Mouse (Mus musculus) lung, postnatal 4 days (tissue): Measurements from ENCODE around the gene Stx18.

Experiments used
- DNase-seq, 2 experiments: peaks; one replicate each; pipeline ENCODE4 v3.0.0; 2021

Gene Stx18

GRCm38 (mm10) chr5:38038710-38039592 is at the start of gene Stx18:
TSS of gene Stx18 (plus strand) at chr5:38038742.
- DNase-seq = peak; percentile 90 to 92

- no peak for DNase-seq
Observed at GRCm38 (mm10) chr5:37992346-37992745, 46.2 kb upstream of the Stx18 start.

GRCm38 (mm10) chr5:37998805-37999204 is 39.7 kb upstream of the Stx18 start:
- DNase-seq = no peak

GRCm38 (mm10) chr5:38002573-38002972 is 36.0 kb upstream of the Stx18 start:
- no peak for DNase-seq

GRCm38 (mm10) chr5:38004746-38005145 is 33.8 kb upstream of the Stx18 start:
- no peak for DNase-seq

GRCm38 (mm10) chr5:38006415-38007347 is 31.9 kb upstream of the Stx18 start:
- no peak for DNase-seq

GRCm38 (mm10) chr5:38009071-38009470 is 29.5 kb upstream of the Stx18 start:
- no peak for DNase-seq

- DNase-seq = no peak
Observed at GRCm38 (mm10) chr5:38014916-38015315, 23.6 kb upstream of the Stx18 start.

- no peak for DNase-seq
Observed at GRCm38 (mm10) chr5:38016945-38017344, 21.6 kb upstream of the Stx18 start.

GRCm38 (mm10) chr5:38027656-38028055 is 10.9 kb upstream of the Stx18 start:
- no peak for DNase-seq

- DNase-seq = peak in 1 of 2 experiments; percentile 6
Observed at GRCm38 (mm10) chr5:38038274-38038673, 268 bp upstream of the Stx18 start.

GRCm38 (mm10) chr5:38039796-38040195 is 1.3 kb downstream of the Stx18 start:
- no peak for DNase-seq

- no peak for DNase-seq
Observed at GRCm38 (mm10) chr5:38044923-38045322, 6.4 kb downstream of the Stx18 start.

GRCm38 (mm10) chr5:38048177-38048576 is 9.6 kb downstream of the Stx18 start:
- DNase-seq = no peak

GRCm38 (mm10) chr5:38061051-38061450 is 22.5 kb downstream of the Stx18 start:
- DNase-seq = no peak

GRCm38 (mm10) chr5:38062709-38063108 is 24.2 kb downstream of the Stx18 start:
- no peak for DNase-seq

- DNase-seq = no peak
Observed at GRCm38 (mm10) chr5:38063339-38063738, 24.8 kb downstream of the Stx18 start.

- DNase-seq = no peak
Observed at GRCm38 (mm10) chr5:38064043-38064575, 25.6 kb downstream of the Stx18 start.

- DNase-seq = peak in 1 of 2 experiments; percentile 43
Observed at GRCm38 (mm10) chr5:38064701-38065100, 26.2 kb downstream of the Stx18 start.

GRCm38 (mm10) chr5:38065454-38065853 is 26.9 kb downstream of the Stx18 start:
- no peak for DNase-seq

GRCm38 (mm10) chr5:38066606-38067005 is 28.1 kb downstream of the Stx18 start:
- no peak for DNase-seq

- DNase-seq = no peak
Observed at GRCm38 (mm10) chr5:38076326-38076725, 37.8 kb downstream of the Stx18 start.

- DNase-seq = no peak
Observed at GRCm38 (mm10) chr5:38078575-38078974, 40.0 kb downstream of the Stx18 start.
